Mouse (Mus musculus) adrenal gland, adult 18-20 months (tissue): ENCODE measurements around the gene Cfap299. TPM values are rescaled to one million over a fixed set of nuclear protein-coding genes. Genes with fewer than 3 reads are reported as not detected.

ENCODE experiments used
- DNase-seq, 2 experiments: peaks; one replicate each; pipeline ENCODE4 v3.0.0; 2021 to 2022; ENCODE audit warnings: low spot score in 2 of 2
- total RNA-seq, 2 experiments: library from RNA; stranded (reverse); gene quantifications; 1 replicate in 1 of 2; 2 replicates in 1 of 2; pipeline ENCODE4 v1.2.3; 2021

Gene Cfap299
- total RNA-seq, 2 experiments from 2014 or later: not detected

DNA sequence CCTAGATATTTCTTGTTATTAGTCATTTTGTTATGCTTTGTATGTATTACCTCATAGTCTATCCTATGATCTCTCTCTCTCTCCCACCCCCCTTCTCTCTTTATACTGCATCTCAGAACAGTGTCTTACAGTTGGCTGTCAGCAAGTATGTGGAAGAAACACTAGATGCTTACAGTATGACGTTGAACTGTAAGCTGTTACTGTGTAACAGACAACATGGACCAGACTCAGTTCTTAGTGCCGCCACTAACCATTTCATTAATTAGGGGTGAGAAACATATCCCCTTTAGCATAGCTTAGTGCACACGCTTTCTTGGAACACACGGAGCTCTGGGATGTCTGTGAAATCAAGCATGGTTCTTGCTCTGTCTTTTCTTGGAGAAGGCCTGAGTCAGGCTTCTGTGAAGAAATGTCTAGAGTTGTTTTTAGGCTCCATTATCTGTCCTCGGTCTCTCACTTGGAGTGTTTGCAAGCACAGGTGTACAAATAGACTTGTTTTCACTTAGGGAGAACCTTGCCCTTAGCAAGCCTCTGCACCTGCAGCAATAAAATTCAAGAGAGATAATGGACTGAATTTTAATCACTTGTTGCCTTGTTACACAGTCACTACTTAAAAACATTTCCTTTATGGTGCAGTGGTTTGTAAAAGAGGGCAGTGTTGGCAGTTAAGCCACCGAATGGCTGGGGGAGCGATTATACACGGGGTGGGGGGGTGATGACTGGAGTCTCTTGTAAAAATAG, 47.1 kb downstream of the Cfap299 start:
- no peak for DNase-seq

DNA sequence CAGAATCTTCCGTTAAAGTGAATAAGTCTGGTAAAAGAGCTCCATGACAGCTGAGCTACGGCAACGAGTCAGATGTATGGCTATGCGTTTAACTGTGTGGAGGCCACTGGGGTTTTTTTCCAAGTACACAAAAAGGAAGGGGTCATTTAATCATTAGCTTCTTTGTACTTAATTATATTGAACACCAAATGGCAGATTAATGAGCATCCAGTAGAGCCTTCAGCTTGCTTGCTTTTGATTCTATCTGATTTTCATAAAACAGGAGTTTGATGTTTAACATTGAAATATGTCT, 47.6 kb downstream of the Cfap299 start:
- DNase-seq: no peak

DNA sequence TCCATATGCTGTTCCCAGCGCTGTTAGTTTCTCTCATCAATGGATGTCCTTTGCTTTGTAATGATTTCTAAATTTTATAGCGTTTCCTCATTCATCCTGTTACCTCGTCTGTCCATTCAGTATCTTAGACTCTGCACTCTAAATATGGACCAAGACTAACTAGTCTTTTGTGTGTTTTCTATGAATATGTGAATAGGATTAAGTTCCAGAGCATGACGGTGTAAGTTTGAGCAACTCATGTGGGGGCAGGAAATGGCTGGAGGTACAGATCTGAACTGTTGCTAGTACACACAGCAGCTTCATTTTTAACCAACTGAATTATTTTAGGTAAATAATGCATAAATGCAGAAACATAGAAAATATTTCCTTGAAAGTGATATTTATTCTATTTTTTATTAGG, 51.3 kb downstream of the Cfap299 start:
- DNase-seq: no peak

DNA sequence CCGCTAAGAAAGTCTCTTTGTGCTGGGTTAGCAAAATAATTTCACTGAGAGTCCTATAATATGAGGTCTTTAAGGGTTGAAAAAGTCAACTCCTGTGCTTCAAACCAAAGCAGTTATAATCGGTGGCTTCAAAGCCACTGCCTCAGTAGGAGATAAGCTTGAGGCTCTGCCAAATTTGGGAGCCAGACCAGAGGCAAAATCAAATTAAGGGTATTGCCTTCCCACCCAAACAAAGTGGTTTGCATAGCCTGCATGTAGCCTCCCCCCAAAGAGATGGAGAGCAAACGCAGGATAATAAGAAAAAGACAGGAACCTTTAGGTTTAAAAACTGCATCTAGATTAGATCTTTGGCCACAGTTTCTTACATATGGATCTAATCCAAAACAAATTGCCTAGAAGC, 58.0 kb downstream of the Cfap299 start:
- DNase-seq: no peak

DNA sequence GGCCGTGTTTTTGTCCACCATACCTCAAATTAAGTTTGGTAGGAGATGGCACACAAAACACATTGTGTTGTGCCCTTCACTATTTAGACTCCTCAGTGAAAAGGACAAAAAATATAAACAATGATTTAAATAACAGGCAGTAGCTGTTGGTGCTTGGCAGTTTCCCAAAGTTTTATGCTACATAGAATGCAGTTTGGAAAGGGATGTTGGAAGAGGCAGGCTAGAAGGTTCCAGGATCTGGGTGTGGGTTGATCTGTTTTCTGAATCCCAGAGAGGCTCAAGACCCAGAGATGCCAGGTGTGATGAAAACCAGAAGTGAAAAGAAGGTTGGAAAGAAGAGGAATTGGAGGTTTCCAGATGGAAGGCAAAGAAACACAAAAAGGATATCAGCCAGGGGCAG, 73.1 kb downstream of the Cfap299 start:
- DNase-seq: no peak

DNA sequence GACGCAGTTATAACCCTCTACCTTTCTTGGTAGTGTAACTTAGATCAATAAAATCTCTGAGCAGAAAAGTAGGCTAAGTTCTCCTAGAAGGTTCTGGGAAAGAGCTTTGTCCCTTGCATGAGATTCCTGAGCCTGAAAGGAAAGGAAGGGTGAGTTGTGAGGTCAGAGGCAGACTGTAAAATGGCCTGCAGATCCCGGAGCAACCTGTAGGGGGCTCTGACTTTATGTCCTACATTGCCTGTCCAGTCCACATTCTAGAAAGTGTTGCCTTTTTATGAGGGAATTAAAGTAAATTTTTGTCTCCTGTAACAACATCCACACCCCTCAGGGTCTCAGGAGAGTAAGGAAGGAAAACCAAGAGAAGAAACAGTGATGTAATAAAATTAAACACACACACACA, 81.0 kb downstream of the Cfap299 start:
- DNase-seq: peak; percentile 18 to 33

DNA sequence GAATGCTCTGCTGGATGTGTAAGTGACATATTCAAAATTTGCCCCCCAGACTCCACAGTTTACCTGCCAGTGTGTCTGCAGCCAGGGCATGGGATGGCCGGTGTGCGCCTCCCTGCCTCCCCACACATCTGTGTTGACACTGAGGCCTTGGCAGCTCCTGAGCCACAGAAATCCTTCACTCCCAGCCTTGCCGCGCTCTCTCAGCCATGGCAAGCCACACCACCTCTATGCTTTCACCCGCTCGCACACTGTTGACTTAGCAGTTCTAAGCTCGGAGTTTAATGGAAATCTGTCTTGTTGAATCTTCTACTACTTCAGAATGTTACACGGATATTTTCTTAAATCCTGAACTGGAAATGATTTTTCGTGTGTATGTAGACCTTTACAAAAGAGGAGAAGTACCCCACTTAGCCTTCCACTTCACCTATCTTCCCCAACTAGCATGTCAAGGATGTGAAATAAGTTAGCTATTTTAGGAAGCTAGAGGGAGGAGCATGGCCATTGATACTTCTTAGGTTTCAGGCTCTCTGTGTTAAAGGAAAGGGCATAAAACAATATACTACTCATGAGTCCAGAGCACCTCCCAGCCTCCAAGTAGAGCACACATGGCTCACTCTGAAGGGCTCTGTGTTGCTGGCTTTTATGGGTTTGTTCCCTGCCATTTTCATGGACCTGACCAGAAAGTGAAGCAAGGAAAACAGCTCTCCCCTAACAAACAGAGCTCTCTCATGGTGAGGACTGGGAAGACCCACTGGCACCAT, 87.5 kb downstream of the Cfap299 start:
- no peak for DNase-seq

DNA sequence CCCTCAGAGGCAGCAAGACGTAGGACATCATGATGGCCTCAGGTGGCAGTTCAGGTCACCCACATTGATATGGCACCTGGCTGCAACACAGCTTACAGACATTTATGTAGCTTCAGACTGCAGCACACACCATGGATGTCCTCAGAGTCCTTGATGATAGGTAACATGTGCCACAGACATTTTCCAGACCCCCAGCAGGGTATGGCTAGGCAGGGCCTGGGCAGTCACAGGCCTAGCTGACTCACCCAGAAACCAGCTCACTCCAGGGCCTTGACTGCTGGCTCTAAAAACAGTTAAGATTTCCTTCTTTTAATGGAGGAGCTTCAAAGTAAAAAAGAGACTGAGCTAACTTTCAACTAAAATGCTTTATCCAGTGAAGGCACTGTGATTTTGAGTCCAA, 95.9 kb downstream of the Cfap299 start:
- peak in 1 of 2 experiments; percentile 6 for DNase-seq

DNA sequence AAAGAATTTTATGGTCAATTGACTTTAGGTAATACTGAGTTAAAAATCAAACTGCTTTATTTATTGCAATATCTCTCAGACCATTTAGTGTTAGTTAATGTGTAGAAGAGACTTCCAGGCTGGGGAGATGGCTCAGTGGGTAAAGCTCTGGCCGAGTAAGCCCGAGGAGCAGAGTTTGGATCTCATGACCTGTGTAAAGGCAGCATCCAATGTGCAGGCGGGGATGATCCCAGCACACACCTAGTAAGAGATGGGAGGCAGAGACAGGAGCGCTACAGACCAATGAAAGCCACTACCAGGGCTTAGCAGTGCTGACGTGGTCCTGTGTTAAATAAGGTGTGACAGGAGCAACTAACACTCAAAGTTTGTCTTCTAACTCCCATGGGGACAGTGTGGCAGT, 97.0 kb downstream of the Cfap299 start:
- no peak for DNase-seq

DNA sequence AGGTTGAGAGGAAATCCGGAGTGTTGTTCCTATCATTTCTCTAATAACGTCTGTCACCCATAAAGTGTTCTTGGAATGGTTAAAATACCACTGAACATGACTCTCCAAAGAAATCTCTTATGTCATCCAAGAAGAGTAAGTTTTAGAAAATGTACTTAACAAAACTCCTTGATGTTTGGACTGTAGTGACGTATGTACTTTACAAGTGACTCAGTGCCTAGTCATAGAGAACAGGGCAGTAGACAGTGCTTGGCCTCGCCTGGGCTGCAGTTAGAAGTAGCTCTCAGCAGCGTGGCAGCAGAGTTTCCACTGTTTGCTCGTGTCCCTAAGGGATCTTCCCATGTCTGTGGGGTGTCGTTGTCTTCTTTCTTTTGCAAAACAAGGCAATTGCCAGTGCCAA, 101.0 kb downstream of the Cfap299 start:
- peak in 1 of 2 experiments; percentile 14 for DNase-seq

DNA sequence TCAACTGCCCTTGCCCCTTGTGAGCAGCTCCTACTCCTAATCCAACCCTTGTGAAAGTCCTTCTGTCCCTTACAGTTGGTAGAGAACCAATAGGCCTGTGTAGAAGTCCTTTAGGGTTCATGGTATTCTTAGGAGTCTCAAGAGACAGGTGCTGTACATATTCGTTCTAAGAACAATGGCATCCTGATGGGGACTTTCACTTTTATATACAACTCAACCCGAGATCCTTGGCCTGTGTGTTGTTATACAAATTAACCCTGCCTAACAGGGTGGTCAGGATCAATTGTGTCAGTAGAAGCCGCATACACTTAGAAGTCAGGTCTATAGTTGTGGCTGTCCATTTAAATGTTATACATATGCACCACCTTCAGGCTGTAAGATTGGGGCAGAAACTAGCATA, 109.6 kb downstream of the Cfap299 start:
- no peak for DNase-seq

DNA sequence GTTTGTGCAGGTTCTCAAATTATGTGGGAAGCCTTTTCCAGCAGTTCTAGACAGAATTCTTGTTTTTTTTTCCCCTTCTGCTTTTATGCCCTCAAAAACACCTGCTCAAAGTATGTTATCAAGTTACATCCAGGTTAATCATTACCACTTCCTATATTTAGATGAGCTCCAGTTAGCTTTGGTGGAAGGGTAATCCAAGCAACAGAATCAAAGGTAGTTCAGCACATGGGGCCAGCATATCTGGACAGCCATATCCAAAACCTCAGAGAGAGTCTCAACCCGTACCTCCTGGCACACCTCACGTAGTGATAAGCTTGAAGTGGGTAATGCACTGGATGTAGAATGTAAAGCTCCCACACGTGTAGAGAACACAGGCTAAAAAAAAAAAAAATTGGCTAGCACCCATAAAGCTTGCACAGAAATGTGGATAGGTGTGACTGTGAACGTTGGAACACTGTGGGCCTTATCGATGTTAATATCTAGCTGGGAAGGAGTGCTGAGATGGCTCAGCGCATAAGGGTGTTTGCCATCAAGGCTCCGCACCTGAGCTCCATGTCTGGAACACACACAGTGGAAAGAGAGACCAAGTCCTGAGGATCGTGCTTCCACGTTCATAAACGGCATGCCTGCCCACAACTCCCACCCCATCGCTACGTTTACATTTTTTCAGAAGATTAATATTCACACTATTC, 117.8 kb downstream of the Cfap299 start:
- DNase-seq: no peak

DNA sequence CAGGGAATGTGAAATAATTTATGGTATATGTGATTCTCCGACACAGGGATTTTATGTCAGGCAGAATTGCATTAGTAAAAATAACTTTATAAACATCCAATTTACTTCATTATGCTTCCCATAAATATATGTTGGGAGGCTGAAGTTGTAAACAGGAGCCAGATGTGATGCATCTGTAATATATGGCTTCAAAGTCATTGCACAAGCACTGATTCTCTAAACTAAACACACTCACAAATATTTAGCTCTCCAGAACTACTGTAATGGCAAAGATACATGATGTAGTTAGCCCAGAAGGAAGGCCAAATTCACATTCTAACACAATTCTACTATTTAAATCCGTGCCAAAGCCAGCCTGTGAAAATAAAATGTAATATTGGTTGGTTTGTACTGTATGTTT, 120.8 kb downstream of the Cfap299 start:
- DNase-seq: no peak

DNA sequence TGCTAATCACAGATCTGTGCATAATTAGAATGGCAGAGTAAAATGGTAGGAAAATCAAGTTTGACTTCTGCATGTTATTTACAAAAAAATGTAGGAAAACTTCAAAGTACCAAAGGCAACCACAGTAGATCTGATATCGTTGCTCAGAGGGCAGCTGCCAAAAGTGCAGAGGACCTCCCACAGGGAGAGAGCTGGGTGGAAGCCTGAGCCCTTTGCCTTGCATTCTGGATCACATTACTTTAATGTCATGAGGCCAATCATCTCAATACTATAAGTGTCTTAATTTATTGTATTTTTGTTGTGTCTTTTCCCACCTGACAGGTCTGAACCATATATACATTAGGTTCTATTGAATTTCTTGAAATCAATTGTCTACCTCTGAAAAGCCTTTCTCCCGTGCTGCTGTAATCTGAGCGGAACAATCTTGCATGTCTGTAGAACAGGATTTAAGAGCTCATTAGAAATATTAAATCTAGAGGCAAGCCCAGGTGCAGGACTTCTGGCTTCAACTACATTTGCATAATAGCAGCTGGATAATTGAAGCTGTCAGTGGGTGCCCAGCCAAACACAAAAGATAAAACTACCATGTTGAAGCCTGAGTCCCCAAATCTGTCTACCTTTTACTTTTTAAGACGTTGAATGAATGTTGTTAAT, 137.9 kb downstream of the Cfap299 start:
- no peak for DNase-seq

DNA sequence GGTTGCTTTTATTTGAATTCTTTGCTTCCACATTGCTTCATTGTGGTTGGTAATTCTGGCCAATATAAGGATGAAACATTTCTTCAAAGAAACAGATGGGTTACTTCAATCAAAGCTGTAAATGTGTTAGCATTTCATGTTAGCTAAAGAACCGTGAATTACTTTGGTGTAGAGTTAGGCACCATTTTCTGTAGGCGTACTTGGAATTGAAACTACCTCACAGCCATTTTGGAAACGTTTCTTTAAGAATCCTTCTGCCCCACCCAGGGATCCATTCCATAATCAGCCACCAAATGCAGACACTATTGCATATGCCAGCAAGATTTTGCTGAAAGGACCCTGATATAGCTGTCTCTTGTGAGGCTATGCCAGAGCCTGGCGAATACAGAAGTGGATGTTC, 140.9 kb downstream of the Cfap299 start:
- DNase-seq: no peak

DNA sequence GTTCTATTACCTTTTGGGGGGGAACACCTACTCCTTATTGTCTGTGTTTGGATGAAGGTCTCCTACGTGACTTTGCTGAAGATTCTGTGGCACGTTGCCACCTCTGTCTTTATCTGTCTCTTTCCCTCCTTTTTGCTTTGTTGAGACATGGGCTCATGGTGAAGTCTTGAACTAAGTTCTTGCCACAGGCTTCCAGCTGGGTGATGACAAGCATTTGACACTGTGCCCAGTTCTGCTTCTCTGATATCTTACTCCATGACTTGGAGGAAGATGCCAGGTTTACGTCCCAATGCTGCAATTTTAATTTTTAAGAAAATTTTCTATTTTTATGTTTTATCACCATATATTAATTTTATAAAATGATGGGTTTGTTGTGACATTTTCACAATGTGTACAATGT, 147.4 kb downstream of the Cfap299 start:
- no peak for DNase-seq

DNA sequence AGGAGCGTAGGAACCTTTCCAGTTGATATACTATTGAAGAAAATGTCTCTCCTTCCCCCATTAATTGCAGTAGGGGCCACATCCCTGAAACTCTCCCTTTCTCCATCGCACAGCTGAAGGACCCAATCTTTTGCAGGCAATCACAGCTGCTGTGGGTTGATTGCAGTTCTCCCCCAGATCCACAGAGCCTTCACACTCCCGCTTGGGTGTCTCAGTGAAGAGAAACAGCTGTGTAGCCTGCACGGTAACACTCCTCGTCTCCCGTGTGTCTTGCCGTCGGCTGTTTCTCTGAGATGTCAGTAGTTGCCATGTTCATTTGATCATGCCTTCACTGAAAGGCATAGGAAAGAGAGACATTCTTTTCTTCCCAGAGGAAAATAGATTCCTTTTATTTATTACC, 148.2 kb downstream of the Cfap299 start:
- DNase-seq: no peak

DNA sequence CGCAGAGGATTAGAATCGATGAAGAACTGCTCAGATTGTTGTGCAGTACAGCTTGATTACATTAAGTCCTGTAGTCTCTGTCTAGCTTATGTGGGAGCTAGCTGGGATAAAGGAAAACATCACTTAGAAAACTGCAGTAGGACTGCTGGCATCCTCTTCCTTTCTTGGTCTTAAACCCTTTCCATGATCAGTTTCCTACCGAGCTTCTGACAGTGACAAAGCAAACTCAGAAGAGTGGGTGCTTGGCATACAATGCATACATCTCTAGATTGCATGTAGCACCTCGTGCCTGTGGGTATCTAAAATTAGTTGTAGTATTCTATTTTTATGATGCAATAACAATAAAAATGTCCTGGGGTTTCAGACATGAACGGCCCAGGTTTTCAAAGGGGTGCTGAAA, 154.4 kb downstream of the Cfap299 start:
- no peak for DNase-seq

DNA sequence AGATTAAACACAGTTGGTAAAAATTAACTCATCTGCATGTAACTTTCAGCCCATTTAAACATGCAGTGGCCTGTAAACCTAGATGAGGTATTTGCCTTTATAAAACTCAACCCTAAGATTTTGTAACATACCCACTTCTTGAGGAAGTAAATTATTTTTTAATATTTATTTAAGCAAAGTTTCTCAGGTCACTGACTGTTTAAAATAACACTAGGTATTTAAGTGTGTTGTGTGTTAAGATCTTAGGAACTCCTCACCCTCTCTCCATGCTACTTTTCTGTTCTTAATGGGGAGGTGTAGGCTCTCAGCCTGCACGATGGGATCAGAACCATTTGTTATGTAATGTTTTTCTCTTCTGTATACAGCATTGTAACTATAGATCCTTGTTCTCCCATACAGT, 156.1 kb downstream of the Cfap299 start:
- DNase-seq: no peak

DNA sequence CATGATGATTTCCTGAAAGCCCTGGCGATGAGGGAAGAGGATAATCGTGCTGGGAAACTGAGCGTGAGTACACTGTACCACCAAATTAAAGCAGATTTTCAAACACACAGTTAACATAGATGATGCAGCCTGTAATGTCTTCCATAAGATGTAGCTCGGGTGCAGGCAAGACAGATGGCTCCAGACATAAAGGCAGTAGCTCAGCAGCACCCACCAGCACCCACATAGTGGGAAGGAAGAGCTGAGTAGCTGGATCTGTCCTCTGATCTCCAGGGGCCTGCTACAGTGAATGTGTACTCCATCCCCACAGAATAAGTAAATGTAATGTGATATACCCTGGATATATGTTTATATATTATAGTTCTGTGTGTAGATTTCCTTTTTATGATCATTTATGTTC, 169.2 kb downstream of the Cfap299 start:
- DNase-seq: no peak

DNA sequence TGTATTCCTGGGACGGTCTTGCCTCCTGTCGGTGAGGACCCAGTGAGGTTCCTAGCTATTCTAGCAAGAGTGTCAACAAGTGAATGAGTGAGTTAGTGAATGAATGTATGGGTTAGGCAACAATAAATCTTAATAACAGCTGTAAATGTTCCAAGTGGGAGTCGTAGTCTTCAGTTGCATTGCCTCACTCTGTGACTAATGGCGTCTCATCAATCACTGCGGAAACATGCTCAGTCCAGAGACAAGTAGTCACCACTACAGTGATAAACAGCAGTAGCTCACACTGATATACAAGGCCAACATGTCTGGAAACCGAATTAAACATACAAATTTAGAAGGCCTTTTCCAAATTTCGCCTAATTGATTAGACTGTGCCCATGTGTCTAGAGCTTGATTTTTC, 187.1 kb downstream of the Cfap299 start:
- no peak for DNase-seq

DNA sequence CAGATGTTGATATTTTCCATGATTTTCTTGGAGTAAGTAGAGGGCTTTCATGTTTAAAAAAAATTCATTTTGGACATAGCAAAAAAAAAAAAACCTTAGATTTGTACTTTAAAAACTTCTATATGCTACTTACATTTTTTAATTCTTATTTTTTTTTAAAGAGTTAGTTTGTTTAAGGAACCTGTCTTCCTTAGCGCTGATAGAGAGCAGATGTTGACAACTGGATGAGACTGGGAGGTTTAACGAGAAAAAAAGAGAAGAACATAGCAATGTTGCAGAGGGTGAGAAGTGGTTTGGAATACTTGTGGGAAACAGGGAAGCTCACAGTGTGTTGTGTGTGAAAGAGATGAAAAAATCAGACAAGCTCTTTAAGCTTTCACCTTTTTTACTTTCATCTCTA, 191.0 kb downstream of the Cfap299 start:
- DNase-seq: no peak
